Mouse (Mus musculus): ENCODE measurements at regions not wholly inside any gene's neighbourhood (a gene's known extent, or its start where the extent isn't known, plus 50 kb on each side); places are given as distances from the start of the nearest gene placed in this dataset.
"Not testable (repeated sequence)": the region's sequence is repeated elsewhere in the genome, so short reads cannot be mapped to it uniquely, and the experiment has no call there.

GRCm38 (mm10) chr7:62179387-62179786 lies 167.0 kb upstream of the Ndn start:
- intact Hi-C loops (cut with DNase I): no loop called here
- DNase-seq (ENCODE audit: low spot score in 2 of 2): peak in 1 of 2 experiments; percentile 2

GRCm38 (mm10) chr7:62208529-62208928 lies 137.8 kb upstream of the Ndn start:
- DNase-seq (ENCODE audit: low spot score in 2 of 2): no peak
- intact Hi-C loops (cut with DNase I): no loop called here

- intact Hi-C loops (cut with DNase I): no loop called here
Measured at GRCm38 (mm10) chr7:62209117-62209700, 137.2 kb upstream of the Ndn start.

GRCm38 (mm10) chr7:62225184-62225583 lies 121.2 kb upstream of the Ndn start:
- no peak for DNase-seq (ENCODE audit: low spot score in 2 of 2)
- intact Hi-C loops (cut with DNase I): no loop called here

More at GRCm38 (mm10) chr7:62209117-62209700, 137.2 kb upstream of the Ndn start:
- peak; percentile 49 to 50 for DNase-seq (ENCODE audit: low spot score in 2 of 2)

- DNase-seq (ENCODE audit: low spot score in 2 of 2): peak; percentile 26 to 41
- intact Hi-C loops (cut with DNase I): loop anchor here (1.0 kb wide), 1 partner anchor 155 kb away; no protein-coding TSS in a partner anchor
Measured at GRCm38 (mm10) chr7:62227727-62228126, 118.6 kb upstream of the Ndn start.

- intact Hi-C loops (cut with DNase I): loop anchor here (10.0 kb wide), 1 partner anchor 74 kb away; no protein-coding TSS in a partner anchor
- DNase-seq (ENCODE audit: low spot score in 2 of 2): no peak
Measured at GRCm38 (mm10) chr7:62230713-62231112, 115.7 kb upstream of the Ndn start.

- intact Hi-C loops (cut with DNase I): loop anchor here (10.0 kb wide), 1 partner anchor 74 kb away; no protein-coding TSS in a partner anchor
- DNase-seq (ENCODE audit: low spot score in 2 of 2): peak; percentile 67 to 81
Measured at GRCm38 (mm10) chr7:62231120-62231574, 115.2 kb upstream of the Ndn start.

GRCm38 (mm10) chr7:62232076-62232475 lies 114.3 kb upstream of the Ndn start:
- no peak for DNase-seq (ENCODE audit: low spot score in 2 of 2)
- intact Hi-C loops (cut with DNase I): loop anchor here (10.0 kb wide), 1 partner anchor 73 kb away; no protein-coding TSS in a partner anchor

GRCm38 (mm10) chr7:62234037-62234436 lies 112.3 kb upstream of the Ndn start:
- intact Hi-C loops (cut with DNase I): loop anchor here (10.0 kb wide), 1 partner anchor 71 kb away; no protein-coding TSS in a partner anchor
- peak in 1 of 2 experiments; percentile 6 for DNase-seq (ENCODE audit: low spot score in 2 of 2)

- intact Hi-C loops (cut with DNase I): loop anchor here (10.0 kb wide), 1 partner anchor 69 kb away; no protein-coding TSS in a partner anchor
- no peak for DNase-seq (ENCODE audit: low spot score in 2 of 2)
Measured at GRCm38 (mm10) chr7:62235766-62236165, 110.6 kb upstream of the Ndn start.

- DNase-seq (ENCODE audit: low spot score in 2 of 2): peak; percentile 6 to 15
- intact Hi-C loops (cut with DNase I): no loop called here
Measured at GRCm38 (mm10) chr7:62261688-62262114, 84.7 kb upstream of the Ndn start.

GRCm38 (mm10) chr7:62262174-62262573 lies 84.2 kb upstream of the Ndn start:
- intact Hi-C loops (cut with DNase I); DNase-seq (ENCODE audit: low spot score in 2 of 2): not testable (repeated sequence)

- intact Hi-C loops (cut with DNase I): no loop called here
- DNase-seq (ENCODE audit: low spot score in 2 of 2): peak in 1 of 2 experiments; percentile 32
Measured at GRCm38 (mm10) chr7:62269156-62269855, 77.1 kb upstream of the Ndn start.

GRCm38 (mm10) chr7:62276219-62276618 lies 70.2 kb upstream of the Ndn start:
- intact Hi-C loops (cut with DNase I): no loop called here
- DNase-seq (ENCODE audit: low spot score in 2 of 2): peak in 1 of 2 experiments; percentile 10

GRCm38 (mm10) chr7:62278492-62278891 lies 67.9 kb upstream of the Ndn start:
- intact Hi-C loops (cut with DNase I): no loop called here
- no peak for DNase-seq (ENCODE audit: low spot score in 2 of 2)

- intact Hi-C loops (cut with DNase I): no loop called here
Measured at GRCm38 (mm10) chr7:62279022-62279421, 67.3 kb upstream of the Ndn start.

More at GRCm38 (mm10) chr7:62279022-62279421, 67.3 kb upstream of the Ndn start:
- no peak for DNase-seq (ENCODE audit: low spot score in 2 of 2)
